Mouse (Mus musculus) thymus, postnatal 36 days (tissue): Measurements from ENCODE around the gene Matn4.

ENCODE experiments used
- DNase-seq, 2 experiments: peaks; one replicate each; pipeline ENCODE4 v3.0.0; 2022; ENCODE audit warnings: mixed read lengths in 2 of 2

Matn4 gene

DNA sequence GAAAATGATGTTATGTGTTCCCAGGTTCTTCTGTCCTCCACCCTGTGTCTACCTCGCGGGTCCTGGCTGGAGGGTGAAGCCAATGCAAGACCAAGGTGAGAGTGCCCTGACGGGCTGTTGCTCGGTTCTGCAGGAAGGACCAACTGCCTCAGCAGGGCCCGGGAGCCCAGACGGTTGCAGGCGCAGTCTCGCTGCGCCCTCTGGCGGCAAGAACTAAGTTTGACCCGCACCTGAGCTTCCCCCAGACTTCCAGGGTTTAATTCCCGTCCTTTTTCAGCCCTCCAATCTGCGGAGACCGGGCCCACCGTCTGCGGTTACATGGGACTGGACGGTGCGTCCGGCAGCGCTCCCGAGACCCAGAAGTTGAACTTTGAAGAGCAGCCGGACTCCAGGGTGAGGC lies 2.7 kb upstream of the Matn4 start:
- DNase-seq, result peak; percentile 37 to 42

- no peak for DNase-seq
Observed at GRCm38 (mm10) chr2:164405519-164405918, 559 bp upstream of the Matn4 start.

GRCm38 (mm10) chr2:164404082-164404990 lies 624 bp downstream of the Matn4 start:
- no peak for DNase-seq

DNA sequence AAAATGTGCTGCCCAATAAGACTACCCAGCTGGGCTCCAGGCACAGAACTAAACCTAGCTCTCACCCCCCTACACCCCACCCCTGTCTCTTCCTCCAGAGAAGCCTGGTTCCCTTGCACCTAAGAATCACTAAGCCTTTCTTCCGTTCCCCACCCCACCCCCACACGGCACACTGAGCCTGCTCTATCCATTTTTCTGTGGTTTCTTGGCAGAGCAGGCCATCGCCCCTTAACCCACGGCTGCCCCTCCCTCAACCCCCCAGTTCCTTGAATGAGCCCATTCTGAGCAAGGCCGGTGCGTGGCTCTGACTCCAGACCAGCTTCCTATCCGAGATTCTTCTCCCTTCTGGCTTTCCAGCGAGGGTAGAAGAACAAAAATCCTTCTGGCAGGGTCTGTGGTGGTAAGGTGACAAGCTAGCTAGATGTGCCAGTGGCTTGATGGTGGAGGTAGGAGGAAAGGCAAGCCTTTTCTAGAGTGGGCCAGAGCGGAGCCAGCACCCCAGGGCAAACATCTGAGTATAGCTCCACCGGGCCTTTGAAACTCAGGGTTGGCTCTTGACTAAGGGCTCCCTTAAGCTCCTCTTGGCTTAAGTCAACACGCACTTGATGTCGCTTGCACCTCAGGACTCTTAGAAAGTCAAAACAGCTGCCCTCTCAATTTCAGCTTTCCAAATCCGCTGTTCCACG lies 1.4 kb downstream of the Matn4 start:
- no peak for DNase-seq

- DNase-seq, result peak; percentile 63 to 68
Observed at GRCm38 (mm10) chr2:164402906-164403305, 2.1 kb downstream of the Matn4 start, which contains the start of gene Rbpjl. Gene Rbpjl (plus strand): TSS chr2:164403141.

DNA sequence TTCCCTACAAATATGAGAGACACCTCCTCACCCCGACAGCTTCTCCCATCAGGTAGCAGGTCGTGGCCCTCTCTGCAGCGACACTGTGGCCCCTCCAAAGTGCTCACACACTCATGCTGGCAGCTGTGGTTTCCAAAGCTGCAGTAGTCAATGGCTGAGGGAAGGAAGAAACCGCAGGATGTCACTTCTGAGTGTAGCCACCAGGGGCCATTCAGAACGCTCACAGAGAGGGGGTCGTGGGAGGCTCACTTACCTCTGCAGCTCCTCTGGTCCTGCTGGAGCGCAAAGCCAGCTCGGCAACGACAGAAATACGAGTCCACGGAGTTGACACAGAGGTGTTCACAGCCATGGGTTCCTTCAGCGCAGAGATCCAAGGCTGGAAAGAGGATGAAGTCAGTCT lies 8.0 kb downstream of the Matn4 start:
- DNase-seq, result no peak

GRCm38 (mm10) chr2:164396076-164396475 lies 8.9 kb downstream of the Matn4 start:
- DNase-seq, result no peak

DNA sequence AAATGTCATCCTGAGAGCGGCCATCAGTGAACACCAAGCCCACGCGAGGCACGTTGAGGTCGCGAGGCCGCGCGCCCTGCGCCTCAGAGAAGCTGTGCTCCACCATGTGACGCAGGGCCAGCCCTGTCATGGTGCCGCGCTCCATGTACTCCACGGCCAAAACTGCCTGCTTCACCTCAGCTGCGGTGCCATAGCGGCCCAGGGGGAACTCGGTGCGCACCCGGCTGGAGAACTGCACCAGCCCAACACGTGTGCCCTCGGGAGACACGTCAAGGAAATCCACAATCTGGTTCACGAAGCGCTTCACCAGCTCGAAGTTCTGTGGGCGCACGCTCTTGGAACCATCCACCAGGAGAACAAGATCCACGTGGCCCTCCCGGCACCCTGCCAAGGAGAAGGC lies 11.8 kb downstream of the Matn4 start:
- no peak for DNase-seq

GRCm38 (mm10) chr2:164389499-164389898 lies 15.5 kb downstream of the Matn4 start:
- peak; percentile 72 to 78 for DNase-seq

- DNase-seq, result no peak
Observed at GRCm38 (mm10) chr2:164389020-164389419, 15.9 kb downstream of the Matn4 start, which contains the start of gene Slpi. Gene Slpi (minus strand): TSS chr2:164389095.

DNA sequence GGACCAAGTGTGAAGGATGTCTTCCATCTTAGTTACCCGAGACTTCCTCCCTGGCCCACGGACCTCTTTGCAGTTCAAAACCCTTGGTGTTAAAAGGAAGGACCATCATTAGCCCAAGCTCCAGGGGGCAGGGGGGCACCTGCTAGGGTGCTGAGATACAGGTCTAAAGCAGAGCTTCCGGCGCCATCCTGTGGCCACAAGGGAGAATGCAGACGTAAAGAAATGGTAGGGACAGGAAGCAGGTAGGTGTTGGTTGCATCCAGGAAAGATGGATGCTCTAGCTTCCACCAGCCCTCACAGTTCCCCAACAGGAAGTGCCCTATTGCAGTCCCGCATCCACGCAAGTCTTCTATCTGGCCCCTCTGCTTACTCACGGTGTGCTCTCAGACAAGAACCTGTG lies 18.0 kb downstream of the Matn4 start:
- DNase-seq, result peak in 1 of 2 experiments; percentile 22

DNA sequence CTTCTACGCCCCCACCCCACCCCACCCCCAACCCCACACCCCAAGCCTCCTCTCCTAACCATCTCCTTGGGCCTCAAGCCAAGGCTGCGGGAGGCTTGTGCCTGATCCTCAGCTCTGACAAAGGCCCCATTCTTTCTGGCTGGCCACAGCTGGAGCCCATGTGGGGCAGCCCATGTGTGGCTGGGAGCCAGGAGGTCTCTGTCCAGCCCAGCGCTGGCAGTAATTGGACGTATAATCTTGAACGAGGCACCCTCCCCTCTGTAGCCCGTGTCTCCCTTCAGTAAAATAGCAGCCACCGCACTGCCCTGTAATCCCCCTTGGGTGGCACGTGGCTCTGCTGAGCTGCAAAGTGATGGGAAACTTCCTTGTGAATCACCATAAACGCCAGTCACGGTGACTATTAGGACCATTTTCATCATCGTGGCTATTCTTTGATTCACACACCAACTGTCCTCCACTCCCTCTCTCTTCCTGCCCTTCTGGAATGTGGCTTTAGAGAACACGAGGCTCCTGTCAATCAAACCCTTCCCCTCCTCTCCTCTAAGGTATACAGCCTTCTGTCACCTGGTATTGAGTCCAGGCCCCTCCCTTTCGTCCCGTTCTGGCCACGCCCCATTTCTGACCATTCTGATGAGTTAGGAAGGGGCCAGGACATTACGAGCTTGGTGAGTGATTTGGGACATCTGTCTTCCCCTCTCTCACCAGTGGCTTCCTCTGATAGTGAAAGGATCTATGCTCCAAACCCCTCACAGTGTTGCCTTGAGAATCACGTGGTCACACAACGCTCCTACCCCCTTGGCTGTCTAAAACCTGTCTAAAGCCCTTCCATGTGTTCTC lies 18.8 kb downstream of the Matn4 start:
- DNase-seq, result no peak

GRCm38 (mm10) chr2:164383656-164384399 lies 21.1 kb downstream of the Matn4 start:
- DNase-seq, result no peak

DNA sequence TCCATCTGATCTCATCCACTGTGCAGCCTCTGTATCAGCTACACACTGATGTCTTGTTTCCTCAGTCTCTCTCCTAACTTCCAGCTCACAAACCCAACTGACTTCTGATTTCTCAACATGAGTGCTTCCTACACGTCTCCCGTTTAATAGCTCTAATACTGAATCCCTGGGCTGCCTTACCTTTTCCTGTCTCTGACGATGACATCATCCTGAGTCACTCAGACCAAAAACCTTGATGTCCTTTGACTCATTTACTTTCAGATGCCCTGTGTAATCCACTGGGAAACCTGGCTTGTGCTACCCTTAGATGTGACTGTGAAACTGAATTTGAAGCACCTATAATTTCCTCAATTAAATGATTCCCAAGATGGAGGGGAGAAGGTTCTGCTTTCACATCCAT lies 22.0 kb downstream of the Matn4 start:
- no peak for DNase-seq

DNA sequence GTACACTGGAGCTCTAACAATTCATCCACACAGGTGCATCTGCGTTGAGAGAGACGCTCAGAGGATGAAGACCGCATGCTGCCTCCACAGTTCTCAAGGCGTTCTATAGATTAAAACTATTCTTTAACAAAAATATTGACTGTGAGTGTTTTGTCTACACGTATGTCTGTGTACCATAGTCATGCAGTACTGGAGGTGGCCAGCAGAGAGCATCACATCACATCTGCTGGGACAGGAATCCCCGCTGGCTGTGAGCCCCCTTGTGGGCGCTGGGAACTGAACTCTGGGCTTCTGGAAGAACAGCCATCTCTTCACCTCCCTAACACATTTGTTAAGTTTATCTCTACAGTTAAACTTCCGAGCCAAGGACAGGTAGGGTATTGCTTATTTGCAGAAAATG lies 23.2 kb downstream of the Matn4 start:
- DNase-seq, result peak in 1 of 2 experiments; percentile 14

DNA sequence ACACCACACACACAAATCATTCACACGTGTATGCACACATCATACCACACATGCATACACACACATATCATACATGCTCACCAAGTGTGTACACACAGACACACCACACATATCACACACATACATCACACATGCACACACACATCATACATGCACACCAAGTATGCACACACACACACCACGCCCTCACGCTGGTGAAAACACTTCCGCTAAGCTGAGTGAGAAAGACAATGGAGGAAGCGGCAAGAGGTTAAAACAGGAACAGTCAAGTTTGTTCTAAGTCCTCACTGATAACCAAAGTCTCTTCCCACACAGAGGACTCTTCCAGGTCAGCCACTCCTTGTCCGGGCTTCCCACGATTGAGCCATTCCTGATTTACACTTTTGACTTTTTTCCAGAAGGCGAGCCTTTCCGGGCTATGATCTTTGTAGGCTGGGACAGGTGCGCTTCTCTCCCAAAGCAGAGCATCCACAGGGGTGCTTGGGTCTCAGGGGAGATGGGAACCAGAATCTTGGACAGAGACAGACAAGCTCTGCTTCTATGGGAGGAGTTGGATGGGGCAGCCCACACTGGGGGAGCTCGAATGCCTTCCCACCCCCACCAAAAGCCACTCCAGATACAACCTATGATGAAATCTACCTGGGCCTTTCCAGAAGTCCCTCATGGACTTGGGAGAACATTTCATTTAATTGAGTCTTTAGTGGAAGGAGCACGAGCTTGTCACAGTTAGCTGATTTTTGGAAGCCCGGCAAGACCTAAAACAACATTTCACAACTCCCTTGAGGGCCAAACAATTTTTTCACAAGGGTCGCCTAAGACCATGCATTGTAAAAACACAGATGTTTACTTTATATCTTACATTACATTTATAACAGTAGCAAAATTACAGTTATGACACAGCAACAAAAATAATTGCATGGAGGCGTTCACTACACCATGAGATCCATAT lies 27.2 kb downstream of the Matn4 start:
- no peak for DNase-seq

- no peak for DNase-seq
Observed at GRCm38 (mm10) chr2:164373187-164373586, 31.8 kb downstream of the Matn4 start.

GRCm38 (mm10) chr2:164372408-164373053 lies 32.4 kb downstream of the Matn4 start:
- no peak for DNase-seq

GRCm38 (mm10) chr2:164371371-164371770 lies 33.6 kb downstream of the Matn4 start:
- DNase-seq, result no peak

DNA sequence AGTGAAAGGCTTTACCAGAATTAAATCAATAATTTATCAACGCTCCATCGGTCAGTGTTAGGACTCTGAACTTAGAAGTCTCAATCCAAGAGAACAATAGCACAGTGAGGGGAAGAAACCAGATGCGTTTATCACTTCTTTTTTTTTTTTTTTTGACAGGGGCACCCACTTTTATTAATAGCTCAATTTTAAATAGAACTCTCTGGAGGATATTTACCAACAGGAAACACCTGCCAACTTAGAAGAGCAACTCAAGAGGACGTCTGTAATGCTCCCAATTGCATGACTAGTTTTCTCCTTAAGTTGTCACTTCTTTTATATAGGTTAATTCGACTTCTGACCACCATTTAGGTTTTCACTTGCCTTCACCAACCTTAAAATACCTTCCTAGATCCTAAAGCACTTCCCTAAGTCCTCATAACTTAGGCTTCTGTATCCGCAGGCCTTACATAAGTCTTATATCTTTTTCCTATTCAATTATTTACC lies 36.3 kb downstream of the Matn4 start:
- DNase-seq, result no peak
